9 mouse cellular contexts compared by ENCODE assay signal in genomic region chr19:45747028-45747867, GRCm38 (mm10). TPM values are rescaled to one million over a fixed set of nuclear protein-coding genes. Genes with fewer than 3 reads are reported as not detected.
DNase-seq lines count a peak whose midpoint lies in the region.
"Had no signal": no experiment of that assay in that cellular context is flagged by ENCODE, and none has a peak within 500 bp of the region (broad histone marks: within the 10 kb centered on the region; RNA-seq: fewer than 3 reads in every experiment).

No protein-coding gene starts in this region.

- 9% methylated on average over 11 of the region's 11 CpGs for WGBS in heart, embryonic 10.5 days
- 40% methylated on average over 11 of the region's 11 CpGs for WGBS in large intestine, adult 2 months

- H3K9me3 ChIP-seq in heart, embryonic 10.5 days = no peaks in the 10 kb centered on the region

- H3K4me3 ChIP-seq in heart, embryonic 10.5 days = no peak overlapping the region

- peaks cover 53% of the 10 kb centered on the region for H3K4me1 ChIP-seq in heart, embryonic 10.5 days

- H3K36me3 ChIP-seq in heart, embryonic 10.5 days = peaks cover 11% of the 10 kb centered on the region

- peaks cover 44% of the 10 kb centered on the region for H3K27me3 ChIP-seq in heart, embryonic 10.5 days (ENCODE audit: insufficient read depth, poor library complexity, severe bottlenecking)

- DNase-seq in CD8-positive naive resting alpha-beta T cell, adult 2 months (ENCODE audit: low read depth in 2 of 2, low spot score in 2 of 2) = peak; percentile 72 to 85
- DNase-seq in adrenal gland, adult 8-10 months = peak; percentile 73
- peak; percentile 86 for DNase-seq in embryo, embryonic 9.5 days (ENCODE audit: extremely low spot score)
- peak; percentile 90 for DNase-seq in heart, embryonic 10.5 days (ENCODE audit: low spot score)
- DNase-seq in large intestine, adult 2 months (ENCODE audit: low read depth, low spot score) = peak; percentile 63
- peak; percentile 82 to 86 for DNase-seq in lung, adult 18-20 months
- DNase-seq in right cerebral cortex, adult 2 months (ENCODE audit: low spot score in 2 of 2) = peak; percentile 92 to 93
- DNase-seq in urinary bladder, postnatal 10 days (ENCODE audit: low spot score) = peak; percentile 60

- H3K27ac ChIP-seq in heart, embryonic 10.5 days = 0 out of 2 replicates have a peak overlapping the region, but pooled peaks have one; percentile 47
- H3K27ac ChIP-seq: macrophage had no signal

RNA-seq across cellular contexts. Expression of gene Npm3, which starts 2.1 kb away (rescaled TPM):
- 10 to 100 TPM; 26.4 to 35.4 (median 29.2) TPM for total RNA-seq in adrenal gland, adult 8-10 months (2022)
- polyA plus RNA-seq in heart, embryonic 10.5 days (2016; fragmentation: Nextera tagmentation; extraction: Ambion mirVana) = 12.3 and 13.6 TPM in 2 replicates
- polyA plus RNA-seq in large intestine, adult 2 months (2012; rRNA removed) = 56.0 and 71.8 TPM in 2 replicates

RNA-seq across cellular contexts. Expression of gene Fgf8, which starts 4.5 kb away (rescaled TPM):
- not detected for total RNA-seq in adrenal gland, adult 8-10 months (2022)
- 1.9 and 8.8 TPM in 2 replicates for polyA plus RNA-seq in heart, embryonic 10.5 days (2016; fragmentation: Nextera tagmentation; extraction: Ambion mirVana)
- polyA plus RNA-seq in large intestine, adult 2 months (2012; rRNA removed) = not detected in 2 replicates
- polyA plus RNA-seq: macrophage had no signal

RNA-seq across cellular contexts. Expression of gene Mgea5, which starts 36.4 kb away (rescaled TPM):
- total RNA-seq in adrenal gland, adult 8-10 months (2022) = 10 to 100 TPM; 67.3 to 95.3 (median 84.0) TPM
- polyA plus RNA-seq in heart, embryonic 10.5 days (2016; fragmentation: Nextera tagmentation; extraction: Ambion mirVana) = 39.6 and 52.5 TPM in 2 replicates
- 14.7 and 21.1 TPM in 2 replicates for polyA plus RNA-seq in large intestine, adult 2 months (2012; rRNA removed)
